Mouse (Mus musculus) fat pad, adult 2 months (tissue): Measurements from ENCODE around the gene Sash1.
A peak's percentile ranks its signal among the peaks of the same experiment; 100 is the strongest.

Source experiments
- DNase-seq: peaks from one replicate; pipeline ENCODE4 v3.0.0-alpha.2; 2011; ENCODE audit warnings: low read depth, low spot score; ENCODE audit errors: extremely low read depth

The Sash1 gene

DNA sequence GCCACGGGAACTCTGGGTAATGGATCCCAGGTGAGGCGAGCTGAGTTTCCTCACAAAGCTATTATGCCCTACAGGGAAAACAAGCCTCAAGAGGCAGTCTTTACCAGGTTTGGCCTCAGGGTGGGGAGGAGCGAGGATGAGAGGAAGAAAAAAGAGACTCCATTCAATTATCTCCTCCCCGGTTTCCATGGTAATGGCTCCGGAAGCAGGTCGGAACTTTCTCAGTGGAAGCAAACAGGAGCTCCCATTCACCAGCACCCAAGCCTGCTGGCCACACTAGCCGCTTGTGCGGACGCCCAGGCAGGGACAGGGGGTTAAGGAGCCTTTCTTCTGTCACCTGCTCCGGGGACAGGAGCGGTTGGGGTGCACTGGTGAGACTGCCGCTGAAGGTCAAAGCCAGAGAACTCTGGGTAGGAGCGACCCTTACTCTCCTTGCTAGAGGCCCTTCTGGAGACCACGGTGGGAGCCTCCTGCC, 84.7 kb downstream of the Sash1 start:
- no peak for DNase-seq

DNA sequence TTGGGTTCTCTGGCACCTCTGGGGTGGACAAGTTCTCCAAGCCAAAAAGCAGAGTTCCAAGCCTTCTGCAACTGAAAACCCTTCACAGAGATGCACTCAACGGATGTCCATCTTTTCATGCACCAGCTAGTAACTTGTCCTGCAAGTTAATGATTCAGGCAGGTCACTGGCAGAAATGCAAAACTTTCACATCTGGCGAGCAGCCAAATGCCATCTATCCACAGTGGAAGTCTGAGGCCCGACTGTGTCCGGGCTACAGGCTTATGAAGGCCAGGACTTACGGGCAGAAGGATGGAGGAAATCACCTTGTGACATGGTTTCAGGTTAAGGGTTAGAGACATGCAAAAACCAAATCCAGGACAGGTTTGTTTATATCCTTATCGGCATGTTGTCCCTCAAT, 88.0 kb downstream of the Sash1 start:
- no peak for DNase-seq

DNA sequence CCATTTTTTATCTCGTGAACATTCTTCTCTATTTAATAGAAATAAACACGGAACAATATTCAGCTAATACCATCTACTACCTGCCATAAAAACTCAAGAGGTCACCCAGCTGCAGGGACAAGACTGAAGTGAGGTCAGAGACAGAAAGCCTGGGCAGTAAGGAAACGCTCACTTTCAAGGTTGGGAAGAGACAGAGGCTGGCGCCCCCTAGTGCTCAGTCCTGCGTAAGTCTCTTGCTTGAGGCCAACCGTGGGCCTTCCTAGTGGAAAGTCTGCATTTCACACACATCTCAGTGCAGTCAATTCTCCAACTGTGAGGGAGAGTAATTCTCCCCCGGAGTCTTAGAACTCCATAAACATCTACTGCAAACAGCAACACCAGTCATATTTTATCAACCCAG, 90.5 kb downstream of the Sash1 start:
- DNase-seq: no peak

GRCm38 (mm10) chr10:8792412-8792811, 93.5 kb downstream of the Sash1 start:
- no peak for DNase-seq

DNA sequence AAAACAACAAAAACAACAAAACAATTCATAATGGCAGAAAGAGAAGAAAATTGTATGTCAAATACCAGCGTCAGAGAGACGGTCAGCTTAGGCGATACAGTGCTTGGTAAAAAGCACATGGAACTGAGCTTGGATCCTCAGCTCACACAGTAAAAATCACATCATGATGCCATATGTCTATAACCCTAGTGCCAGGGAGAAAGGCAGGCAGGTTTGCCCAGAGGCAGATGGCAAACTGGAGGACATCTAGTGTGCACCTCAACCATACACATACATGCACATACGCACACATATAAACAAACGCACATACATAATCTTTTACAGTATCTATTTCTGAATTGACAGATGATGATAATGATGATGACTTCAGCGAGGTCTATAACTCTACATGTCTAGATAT, 96.8 kb downstream of the Sash1 start:
- no peak for DNase-seq

GRCm38 (mm10) chr10:8787221-8787620, 98.6 kb downstream of the Sash1 start:
- DNase-seq: no peak

- no peak for DNase-seq
These were observed 100.3 kb downstream of the Sash1 start for GRCm38 (mm10) chr10:8785451-8786145.

- no peak for DNase-seq
These were observed 103.9 kb downstream of the Sash1 start for GRCm38 (mm10) chr10:8781876-8782372.

DNA sequence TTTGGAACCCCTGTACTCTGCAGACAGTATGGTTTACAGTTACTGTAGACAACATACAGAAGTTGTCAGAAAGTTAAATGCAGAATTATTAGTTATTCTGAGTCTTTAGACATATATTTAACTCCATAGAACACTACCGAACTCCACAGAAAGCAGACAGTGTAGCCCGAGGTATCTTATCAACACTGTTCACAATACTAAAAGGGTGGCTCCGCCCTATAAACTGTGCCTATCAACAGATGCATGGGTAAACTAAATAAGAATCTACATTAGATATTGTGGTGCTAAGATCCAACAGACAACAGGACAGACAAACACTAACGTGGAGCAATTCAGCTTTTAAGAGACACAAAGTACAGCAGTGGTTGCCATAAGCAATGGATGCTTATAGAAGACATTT, 106.0 kb downstream of the Sash1 start:
- DNase-seq: no peak

- no peak for DNase-seq
These were observed 107.0 kb downstream of the Sash1 start for GRCm38 (mm10) chr10:8778845-8779244.

- DNase-seq: no peak
These were observed 108.2 kb downstream of the Sash1 start for GRCm38 (mm10) chr10:8777552-8778253.

GRCm38 (mm10) chr10:8776791-8777190, 109.1 kb downstream of the Sash1 start:
- no peak for DNase-seq

DNA sequence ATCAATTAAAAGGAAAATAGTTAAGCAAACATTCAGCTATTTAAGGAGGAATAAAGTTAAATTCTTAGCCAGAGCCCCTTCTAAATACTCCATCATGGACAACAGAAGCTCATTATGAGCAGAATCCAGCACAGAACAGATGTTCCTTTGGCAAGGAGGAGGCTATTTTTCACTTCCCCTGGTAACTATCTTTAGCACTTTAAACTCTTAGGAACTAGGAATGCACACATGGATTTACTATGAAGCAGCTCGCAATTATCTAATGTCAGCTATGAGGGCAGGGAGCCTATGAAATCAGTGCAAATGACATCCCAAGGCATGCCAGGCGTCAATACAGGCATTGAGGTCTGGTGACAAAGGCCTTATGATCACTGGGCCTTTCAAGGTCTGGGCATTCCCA, 110.1 kb downstream of the Sash1 start:
- no peak for DNase-seq

DNA sequence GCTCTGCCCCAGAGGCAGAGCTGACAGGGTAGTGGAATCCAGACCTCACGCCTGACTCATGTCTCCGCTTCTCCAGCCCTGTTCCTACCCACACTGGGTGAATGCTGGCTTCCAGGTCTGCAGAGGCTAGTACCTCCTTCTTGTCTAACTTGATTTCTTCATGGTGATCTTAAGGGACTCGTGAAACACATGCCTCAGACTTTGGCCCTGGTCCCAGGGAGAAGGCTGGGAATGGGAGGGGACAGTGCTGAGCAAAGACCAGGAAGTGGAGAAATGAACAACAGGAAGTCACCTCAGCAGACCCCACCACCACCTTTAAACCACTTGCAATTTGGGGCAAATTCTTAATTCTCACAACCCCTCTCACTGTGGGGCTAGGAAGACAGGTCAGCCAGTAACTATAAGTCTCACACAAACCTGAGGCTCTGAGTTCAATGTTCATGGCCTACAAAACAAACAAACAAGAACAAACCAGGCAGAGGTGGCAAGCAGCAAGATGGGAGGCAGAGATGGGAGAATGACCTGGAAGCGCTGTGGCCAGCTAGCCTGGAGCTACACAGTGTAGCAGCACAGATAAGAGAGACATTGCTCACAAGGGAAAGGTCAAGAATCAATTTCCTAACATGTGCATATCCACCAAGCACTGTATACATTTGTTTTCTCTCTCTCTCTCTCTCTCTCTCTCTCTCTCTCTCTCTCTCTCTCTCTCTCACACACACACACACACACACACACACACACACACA, 113.2 kb downstream of the Sash1 start:
- DNase-seq: peak; percentile 54

DNA sequence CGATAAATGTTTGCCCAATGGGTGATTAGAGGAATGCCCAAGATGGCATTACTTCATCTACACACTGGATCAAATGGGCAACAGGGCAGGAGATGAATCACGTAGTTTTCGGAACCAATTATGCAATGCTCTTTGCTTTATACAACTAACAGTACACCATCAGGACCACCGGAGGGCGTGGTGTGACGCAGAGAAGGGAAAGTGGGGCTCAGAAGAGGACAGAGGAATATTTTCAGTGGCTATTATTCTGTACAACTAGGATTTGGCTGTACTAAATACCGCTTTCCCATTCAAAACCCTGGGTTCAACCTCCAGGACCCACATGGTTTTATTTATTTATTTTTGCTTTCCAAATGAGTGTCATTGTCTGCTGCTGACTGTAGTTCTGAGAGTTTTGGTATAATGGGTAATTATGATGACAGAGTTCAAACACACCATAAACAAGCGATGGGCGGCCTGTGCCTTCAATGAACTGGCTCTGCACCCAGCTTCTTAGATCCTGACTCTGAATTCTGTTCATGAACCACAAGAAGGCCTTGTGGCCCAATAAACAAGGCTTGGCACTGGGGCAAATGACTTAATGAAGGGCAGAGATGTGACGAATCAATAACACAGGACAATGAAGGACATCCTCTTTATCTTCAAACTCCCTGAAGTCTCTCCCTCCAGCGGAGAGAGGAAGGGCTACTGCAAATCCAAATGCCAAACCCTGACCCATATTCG, 114.8 kb downstream of the Sash1 start:
- DNase-seq: no peak

DNA sequence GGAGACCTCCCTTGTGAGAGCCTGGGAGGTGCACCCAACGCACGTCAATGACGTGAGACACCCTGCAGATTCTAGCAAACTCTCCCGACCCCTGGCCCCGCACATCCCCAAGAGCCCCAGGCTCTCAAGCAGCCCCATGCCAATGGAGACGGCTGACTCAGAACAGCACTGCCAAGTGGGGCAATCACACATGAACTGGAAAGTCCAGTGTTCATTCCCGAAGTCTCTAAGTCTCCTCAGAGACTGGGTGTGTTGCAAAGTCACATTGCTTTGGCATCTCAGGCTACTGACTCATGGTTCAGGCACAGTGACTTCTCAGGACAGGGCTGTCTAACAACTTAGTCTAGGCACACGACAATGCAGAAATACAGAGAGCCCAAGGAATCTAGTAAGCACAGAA, 117.2 kb downstream of the Sash1 start:
- peak; percentile 69 for DNase-seq

- DNase-seq: no peak
These were observed 118.5 kb downstream of the Sash1 start for GRCm38 (mm10) chr10:8767381-8767780.

DNA sequence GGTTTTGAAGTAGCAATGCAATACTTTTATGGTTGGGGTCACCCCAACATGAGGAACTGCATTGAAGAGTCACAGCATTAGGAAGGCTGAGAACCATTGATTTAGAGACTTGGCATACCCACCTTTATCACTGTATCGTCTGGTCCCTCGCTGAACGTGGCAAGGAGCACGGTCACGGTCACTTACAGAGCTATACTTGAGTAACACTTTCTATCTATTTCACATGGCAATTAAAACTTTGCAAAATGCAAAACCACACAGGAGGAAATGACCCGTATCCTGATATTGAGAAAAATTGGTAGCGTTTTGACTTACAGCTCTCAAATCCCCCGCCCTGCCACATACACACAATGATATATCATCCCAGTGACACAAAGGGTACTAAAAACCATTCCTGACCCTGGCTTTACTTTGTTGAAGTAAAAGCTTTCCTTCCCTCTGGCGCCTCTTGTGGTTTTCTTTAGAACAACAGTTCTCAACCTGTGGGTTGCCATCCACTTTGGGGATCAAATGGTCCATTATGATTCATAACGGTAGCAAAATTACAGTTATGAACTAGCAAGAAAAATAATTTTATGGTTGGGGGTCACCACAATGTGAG, 119.8 kb downstream of the Sash1 start:
- DNase-seq: no peak

DNA sequence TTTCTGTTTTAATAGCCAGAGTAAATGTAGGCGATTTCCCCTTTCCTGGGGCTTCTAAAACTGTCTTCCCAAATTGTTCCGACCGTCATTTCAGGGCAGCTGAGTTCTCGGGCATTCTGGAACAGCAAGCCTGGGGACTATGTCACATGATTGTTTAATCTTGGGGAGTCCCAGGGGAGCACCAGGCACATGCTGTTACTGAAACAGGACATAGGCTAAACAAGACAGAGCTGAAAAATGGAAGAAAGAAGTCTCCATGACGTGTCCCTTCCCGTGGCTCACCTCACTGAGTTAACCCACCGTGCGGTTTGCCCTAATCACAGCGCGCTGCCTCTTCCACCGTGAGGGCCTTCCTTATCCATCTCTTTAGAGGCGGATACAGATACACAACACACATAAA, 123.1 kb downstream of the Sash1 start:
- DNase-seq: no peak

GRCm38 (mm10) chr10:8762209-8762701, 123.6 kb downstream of the Sash1 start:
- DNase-seq: no peak
